Comparison of ENCODE assay signal across 9 mouse cellular contexts in genomic region chr16:4763276-4763675, GRCm38 (mm10). TPM values are rescaled to one million over a fixed set of nuclear protein-coding genes. Genes with fewer than 3 reads are reported as not detected.
DNase-seq lines count a peak whose midpoint lies in the region; ATAC-seq and TF ChIP-seq lines count a peak whose summit lies in the region.
"Had no signal": no experiment of that assay in that cellular context is flagged by ENCODE, and none has a peak within 500 bp of the region (broad histone marks: within the 10 kb centered on the region; RNA-seq: fewer than 3 reads in every experiment).

No protein-coding gene starts in this region.

- ATAC-seq in CD4-positive, CD25-positive, alpha-beta regulatory T cell, adult 4 months = peak; percentile 86
- 0 out of 2 replicates have a peak, but pooled peaks have one; percentile 28 for ATAC-seq in heart, embryonic 14.5 days (ENCODE audit: insufficient number of reproducible peaks, insufficient read depth, low FRiP score, low read depth)
- no peak for ATAC-seq in liver, embryonic 14.5 days (ENCODE audit: insufficient read depth)

- no peak overlapping the region for H3K27ac ChIP-seq in layer of hippocampus, adult 2 months
- 0 out of 4 replicates have a peak overlapping the region, but pooled peaks of 1 of the 2 experiments have one; percentile 21 for H3K27ac ChIP-seq in heart, embryonic 14.5 days (replicated peaks in 1 of 2; ENCODE audit: control insufficient read depth in 1 of 2, insufficient read depth in 1 of 2, low read depth in 2 of 2, low read length in 2 of 2)
- no peak overlapping the region for H3K27ac ChIP-seq in liver, embryonic 14.5 days
- H3K27ac ChIP-seq: neural tube, embryonic 12.5 days had no signal

- peak; percentile 48 to 54 for DNase-seq in layer of hippocampus, adult 2 months (ENCODE audit: low spot score in 2 of 2)
- no peak for DNase-seq in layer of hippocampus, postnatal 10 days (ENCODE audit: low spot score in 2 of 2)
- DNase-seq in R1 (ENCODE audit: low read depth, low spot score) = peak; percentile 67
- peak; percentile 14 to 20 (median 18) for DNase-seq in liver, embryonic 14.5 days (ENCODE audit: low read depth in 3 of 3, low spot score in 3 of 3)
- DNase-seq in thymus, postnatal 25 days = peak; percentile 28
- no peak for DNase-seq in cerebellum, adult 18-20 months

- no peak for TF ChIP-seq EP300 in liver, embryonic 14.5 days (IDR thresholded peaks at IDR 0.05; ENCODE audit: low read depth)

- TF ChIP-seq CTCF in layer of hippocampus, adult 2 months (conservative IDR thresholded peaks at IDR 0.05) = peak; percentile 80
- peak; percentile 67 for TF ChIP-seq CTCF in liver, embryonic 14.5 days (IDR thresholded peaks at IDR 0.05; ENCODE audit: low read depth)

- WGBS in heart, embryonic 14.5 days = 25% methylated on average over 2 of the region's 2 CpGs
- 30% methylated on average over 2 of the region's 2 CpGs for WGBS in liver, embryonic 14.5 days (ENCODE audit: insufficient replicate concordance)

- no peak overlapping the region for H3K4me3 ChIP-seq in layer of hippocampus, adult 2 months
- no peak overlapping the region for H3K4me3 ChIP-seq in heart, embryonic 14.5 days (ENCODE audit: control insufficient read depth in 1 of 2, insufficient read depth in 1 of 2, low read depth in 1 of 2, low read length in 2 of 2)
- no peak overlapping the region for H3K4me3 ChIP-seq in liver, embryonic 14.5 days (ENCODE audit: insufficient read depth in 1 of 2, low read depth in 2 of 2, low read length in 2 of 2)
- H3K4me3 ChIP-seq: neural tube, embryonic 12.5 days had no signal

- H3K4me2 ChIP-seq in heart, embryonic 14.5 days (ENCODE audit: low read length) = no peak overlapping the region
- no peak overlapping the region for H3K4me2 ChIP-seq in liver, embryonic 14.5 days (ENCODE audit: low read depth)
- H3K4me2 ChIP-seq: neural tube, embryonic 12.5 days had no signal

- peaks cover 0 to 18% of the 10 kb centered on the region in 2 experiments; a peak in 1 of 4 replicates for H3K4me1 ChIP-seq in heart, embryonic 14.5 days (ENCODE audit: control insufficient read depth in 2 of 2, insufficient read depth in 2 of 2, low read length in 2 of 2)
- no peaks in the 10 kb centered on the region for H3K4me1 ChIP-seq in liver, embryonic 14.5 days (replicated peaks; ENCODE audit: control insufficient read depth in 2 of 2, insufficient read depth in 2 of 2, low read length in 1 of 2)
- H3K4me1 ChIP-seq: neural tube, embryonic 12.5 days had no signal

- H3K9ac ChIP-seq in heart, embryonic 14.5 days (ENCODE audit: low read length) = no peak overlapping the region
- no peak overlapping the region for H3K9ac ChIP-seq in liver, embryonic 14.5 days (replicated peaks)
- H3K9ac ChIP-seq: neural tube, embryonic 12.5 days had no signal

- peaks cover 60% of the 10 kb centered on the region for H3K36me3 ChIP-seq in heart, embryonic 14.5 days (ENCODE audit: control insufficient read depth, insufficient read depth, low read length)
- H3K36me3 ChIP-seq in liver, embryonic 14.5 days (replicated peaks; ENCODE audit: control insufficient read depth, insufficient read depth, low read depth) = peaks cover 10% of the 10 kb centered on the region

- H3K27me3 ChIP-seq in heart, embryonic 14.5 days (ENCODE audit: control insufficient read depth, insufficient read depth, low read length) = no peaks in the 10 kb centered on the region
- H3K27me3 ChIP-seq in liver, embryonic 14.5 days (ENCODE audit: control insufficient read depth, insufficient read depth, low read length) = no peaks in the 10 kb centered on the region
- H3K27me3 ChIP-seq: neural tube, embryonic 12.5 days had no signal

- H3K9me3 ChIP-seq in heart, embryonic 14.5 days (ENCODE audit: control insufficient read depth, low read length) = no peaks in the 10 kb centered on the region
- H3K9me3 ChIP-seq in liver, embryonic 14.5 days (ENCODE audit: control insufficient read depth, low read length) = no peaks in the 10 kb centered on the region
- H3K9me3 ChIP-seq: neural tube, embryonic 12.5 days had no signal

RNA-seq across cellular contexts. Expression of gene Cdip1, which starts 26.8 kb away (rescaled TPM):
- total RNA-seq in layer of hippocampus, adult 2 months (2021) = 100 to 1,000 TPM; 230 to 241 TPM
- total RNA-seq in layer of hippocampus, postnatal 10 days (2021) = 100 to 1,000 TPM; 137 to 139 TPM
- polyA plus RNA-seq in CD4-positive, CD25-positive, alpha-beta regulatory T cell, adult 4 months (2017; shearing (Covaris generic)) = 10 to 100 TPM; 32.8 to 56.2 TPM
- 121 and 135 TPM in 2 replicates for polyA plus RNA-seq in heart, embryonic 14.5 days (2014; fragmentation: Nextera tagmentation; extraction: Ambion mirVana)
- polyA plus RNA-seq in liver, embryonic 14.5 days (2012; rRNA removed) = 10.0 and 11.9 TPM in 2 replicates
- 11.3 and 13.3 TPM in 2 replicates for polyA plus RNA-seq in liver, embryonic 14.5 days (2014; fragmentation: Nextera tagmentation; extraction: Ambion mirVana)

RNA-seq across cellular contexts. Expression of gene Hmox2, which starts 37.1 kb away (rescaled TPM):
- 10 to 100 TPM; 91.8 to 92.0 TPM for total RNA-seq in layer of hippocampus, adult 2 months (2021)
- 10 to 100 TPM; 74.1 to 74.5 TPM for total RNA-seq in layer of hippocampus, postnatal 10 days (2021)
- 100 to 1,000 TPM; 114 to 119 TPM for polyA plus RNA-seq in CD4-positive, CD25-positive, alpha-beta regulatory T cell, adult 4 months (2017; shearing (Covaris generic))
- polyA plus RNA-seq in heart, embryonic 14.5 days (2014; fragmentation: Nextera tagmentation; extraction: Ambion mirVana) = 87.1 and 103 TPM in 2 replicates
- 13.9 and 20.8 TPM in 2 replicates for polyA plus RNA-seq in liver, embryonic 14.5 days (2012; rRNA removed)
- 36.5 and 37.4 TPM in 2 replicates for polyA plus RNA-seq in liver, embryonic 14.5 days (2014; fragmentation: Nextera tagmentation; extraction: Ambion mirVana)

RNA-seq across cellular contexts. Expression of gene Nmral1, which starts 44.1 kb away (rescaled TPM):
- total RNA-seq in layer of hippocampus, adult 2 months (2021) = 10 to 100 TPM; 16.8 to 17.4 TPM
- total RNA-seq in layer of hippocampus, postnatal 10 days (2021) = 10 to 100 TPM; 12.8 to 15.0 TPM
- 10 to 100 TPM in 1 of 2 experiments, 1 to 10 TPM in 1; 7.4 to 10.3 TPM for polyA plus RNA-seq in CD4-positive, CD25-positive, alpha-beta regulatory T cell, adult 4 months (2017; shearing (Covaris generic))
- polyA plus RNA-seq in heart, embryonic 14.5 days (2014; fragmentation: Nextera tagmentation; extraction: Ambion mirVana) = 28.4 and 36.1 TPM in 2 replicates
- 27.0 and 36.6 TPM in 2 replicates for polyA plus RNA-seq in liver, embryonic 14.5 days (2012; rRNA removed)
- polyA plus RNA-seq in liver, embryonic 14.5 days (2014; fragmentation: Nextera tagmentation; extraction: Ambion mirVana) = 45.2 and 48.2 TPM in 2 replicates

Comparison
In these comparisons a context has a peak if more than half of its experiments do, and no peak if none do; other contexts are left out.
1. DNase-seq: peak in layer of hippocampus, adult 2 months (2 of 2), R1 (single experiment), liver, embryonic 14.5 days (3 of 3) and thymus, postnatal 25 days (single experiment); none in layer of hippocampus, postnatal 10 days (0 of 2) and cerebellum, adult 18-20 months (0 of 2).